Mouse (Mus musculus): ENCODE data around the gene Ttc21a. TPM values are rescaled to one million over a fixed set of nuclear protein-coding genes. Genes with fewer than 3 reads are reported as not detected.

Ttc21a gene
- polyA plus RNA-seq, 1 experiment from 2014 or later: 0.04 TPM

DNA sequence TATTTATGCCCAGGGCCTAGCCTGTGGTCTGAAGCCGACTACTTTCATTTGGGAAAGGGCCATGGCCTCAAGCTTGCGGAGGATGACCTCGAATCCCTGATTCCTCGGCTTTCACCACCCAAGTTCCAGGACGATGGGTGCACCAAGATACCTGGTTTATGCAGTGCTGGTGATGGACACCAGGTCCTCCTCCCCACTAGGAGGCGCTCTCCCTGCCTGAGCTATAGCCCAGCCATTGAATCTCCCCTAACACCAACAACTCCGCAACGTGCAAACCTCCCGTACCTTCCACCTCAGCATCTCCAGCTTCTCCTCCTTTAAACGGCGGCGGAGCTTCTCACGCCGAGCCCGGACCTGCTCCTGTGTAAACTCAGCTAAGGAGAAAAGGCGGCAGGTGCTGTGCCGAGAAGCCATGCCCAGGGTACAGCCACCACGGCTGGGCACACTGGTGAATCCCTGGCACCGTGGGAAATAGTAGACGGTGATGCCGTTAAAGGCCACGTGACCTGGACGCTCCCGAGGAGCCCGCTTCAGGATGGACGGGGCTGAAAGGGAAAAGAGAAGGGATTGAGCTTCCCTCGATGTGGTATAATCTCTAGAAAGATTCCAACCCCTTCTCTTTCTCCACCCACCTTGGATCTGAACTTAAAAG is 36.6 kb downstream of the Ttc21a start:
- DNase-seq (ENCODE audit: low spot score): no peak
- ATAC-seq (ENCODE audit: low FRiP score, low TSS enrichment): no peak
- Histone ChIP-seq H3K9ac (ENCODE audit: low read length) (no peak overlapping the region), H3K4me3 (ENCODE audit: low read depth, low read length) (no peak overlapping the region), H3K27ac (replicated peaks) (no peak overlapping the region), H3K9me3 (ENCODE audit: control insufficient read depth, low read length) (no peaks in the 10 kb centered on the region), H3K4me2 (replicated peaks; ENCODE audit: low read depth) (no peak overlapping the region), H3K27me3 (ENCODE audit: control insufficient read depth, insufficient read depth, low read length) (no peaks in the 10 kb centered on the region; the same call in 1 of the 2 replicates), H3K36me3 (ENCODE audit: control insufficient read depth, insufficient read depth, low read length) (peaks cover 25% of the 10 kb centered on the region), H3K4me1 (replicated peaks; ENCODE audit: control insufficient read depth, insufficient read depth) (0 out of 2 replicates have a peak, but pooled peaks cover 12% of the 10 kb centered on the region)
- WGBS: 89% methylated on average over 27 of the region's 27 CpGs
- TF ChIP-seq EP300 (optimal IDR thresholded peaks at IDR 0.05) (no peak), CTCF (IDR thresholded peaks at IDR 0.05; ENCODE audit: low read depth) (peak; percentile 67)

DNA sequence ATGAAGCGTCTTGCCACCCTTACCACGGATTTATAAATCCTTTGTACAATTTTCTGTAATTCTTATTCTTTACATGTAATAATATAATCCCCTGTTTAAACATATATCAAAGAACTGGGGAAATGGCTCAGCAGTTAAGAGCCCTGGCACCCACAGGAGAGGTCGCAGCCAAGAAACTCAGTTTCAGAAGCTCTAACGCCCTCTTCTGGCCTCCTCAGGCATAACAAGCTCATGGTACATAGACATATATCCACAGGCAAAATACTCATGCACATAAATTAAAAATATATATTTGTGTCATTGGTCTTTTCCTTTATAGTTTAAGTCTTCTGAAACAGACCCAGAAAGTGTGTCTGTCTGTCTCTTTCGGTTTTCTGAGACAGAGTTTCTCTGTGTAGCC is 37.2 kb downstream of the Ttc21a start:
- Histone ChIP-seq H3K4me3 (ENCODE audit: low read depth, low read length) (no peak overlapping the region), H3K36me3 (ENCODE audit: control insufficient read depth, insufficient read depth, low read length) (peaks cover 25% of the 10 kb centered on the region), H3K4me2 (replicated peaks; ENCODE audit: low read depth) (no peak overlapping the region), H3K9me3 (ENCODE audit: control insufficient read depth, low read length) (no peaks in the 10 kb centered on the region), H3K4me1 (replicated peaks; ENCODE audit: control insufficient read depth, insufficient read depth) (0 out of 2 replicates have a peak, but pooled peaks cover 12% of the 10 kb centered on the region), H3K27ac (replicated peaks) (no peak overlapping the region), H3K9ac (ENCODE audit: low read length) (no peak overlapping the region), H3K27me3 (ENCODE audit: control insufficient read depth, insufficient read depth, low read length) (no peaks in the 10 kb centered on the region; the same call in 1 of the 2 replicates)
- 71% methylated on average over 5 of the region's 5 CpGs for WGBS
- DNase-seq (ENCODE audit: low spot score) (no peak), ATAC-seq (ENCODE audit: low FRiP score, low TSS enrichment) (no peak)
- TF ChIP-seq CTCF (IDR thresholded peaks at IDR 0.05; ENCODE audit: low read depth) (peak; percentile 52), EP300 (optimal IDR thresholded peaks at IDR 0.05) (no peak)

DNA sequence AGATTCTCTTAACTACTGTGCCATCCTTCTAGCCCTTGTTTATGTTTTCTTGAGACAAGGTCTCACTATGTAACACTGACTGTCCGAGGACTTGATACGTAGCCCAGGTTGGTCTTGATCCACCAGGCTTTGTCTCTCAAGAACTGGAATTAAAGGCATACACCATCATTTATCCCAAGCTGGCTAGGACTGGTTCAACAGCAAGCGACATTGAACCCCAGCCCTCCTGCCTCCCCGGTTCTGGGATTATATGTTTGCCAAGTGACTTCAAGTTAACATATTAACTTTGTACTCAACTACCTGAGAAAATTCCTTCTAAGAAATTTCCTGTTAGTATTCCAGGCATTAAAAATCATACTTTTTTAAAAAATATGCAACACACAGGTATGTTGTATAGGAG is 37.9 kb downstream of the Ttc21a start:
- Histone ChIP-seq H3K4me1 (replicated peaks; ENCODE audit: control insufficient read depth, insufficient read depth) (0 out of 2 replicates have a peak, but pooled peaks cover 12% of the 10 kb centered on the region), H3K36me3 (ENCODE audit: control insufficient read depth, insufficient read depth, low read length) (peaks cover 25% of the 10 kb centered on the region), H3K9ac (ENCODE audit: low read length) (no peak overlapping the region), H3K4me2 (replicated peaks; ENCODE audit: low read depth) (no peak overlapping the region), H3K27me3 (ENCODE audit: control insufficient read depth, insufficient read depth, low read length) (no peaks in the 10 kb centered on the region; the same call in 1 of the 2 replicates), H3K9me3 (ENCODE audit: control insufficient read depth, low read length) (no peaks in the 10 kb centered on the region), H3K27ac (replicated peaks) (no peak overlapping the region), H3K4me3 (ENCODE audit: low read depth, low read length) (no peak overlapping the region)
- ATAC-seq (ENCODE audit: low FRiP score, low TSS enrichment) (no peak), DNase-seq (ENCODE audit: low spot score) (no peak)
- 77% methylated on average over 4 of the region's 4 CpGs for WGBS
- TF ChIP-seq CTCF (IDR thresholded peaks at IDR 0.05; ENCODE audit: low read depth) (no peak), EP300 (optimal IDR thresholded peaks at IDR 0.05) (no peak)

GRCm38 (mm10) chr9:119976704-119977556 is 39.5 kb downstream of the Ttc21a start:
- H3K9ac ChIP-seq (ENCODE audit: low read length): no peak overlapping the region
- no peak for ATAC-seq (ENCODE audit: low FRiP score, low TSS enrichment)

DNA sequence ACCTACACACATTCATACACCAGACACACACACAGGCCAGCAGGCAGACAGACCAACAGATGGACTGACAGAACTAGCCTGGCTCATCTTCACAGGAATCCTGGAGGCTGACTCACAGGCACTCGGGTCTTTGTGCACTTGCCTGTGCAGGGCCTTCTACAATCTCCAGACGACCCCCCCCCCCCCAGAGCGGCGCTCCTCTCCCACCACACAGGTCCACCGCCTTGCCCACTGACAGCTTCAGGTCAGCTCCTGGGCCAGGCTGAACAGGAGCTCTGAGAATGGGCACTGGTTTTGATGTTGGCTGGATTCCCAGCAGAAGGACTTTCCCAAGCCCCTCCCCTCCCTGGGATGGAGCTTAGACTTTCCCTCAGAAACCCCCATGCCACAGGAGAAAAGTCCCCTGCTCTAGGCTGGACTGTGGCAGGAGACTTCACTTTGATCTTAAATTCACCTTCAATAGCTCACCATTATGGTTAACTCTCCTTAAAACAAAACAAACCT is 40.2 kb downstream of the Ttc21a start:
- H3K9me3 ChIP-seq (ENCODE audit: control insufficient read depth, low read length): no peaks in the 10 kb centered on the region
- peaks cover 15% of the 10 kb centered on the region; the same call in 1 of the 2 replicates for H3K4me1 ChIP-seq (replicated peaks; ENCODE audit: control insufficient read depth, insufficient read depth)
- DNase-seq (ENCODE audit: low spot score): no peak
- H3K27ac ChIP-seq (replicated peaks): no peak overlapping the region; the same call in 1 of the 2 replicates
- H3K27me3 ChIP-seq (ENCODE audit: control insufficient read depth, insufficient read depth, low read length): no peaks in the 10 kb centered on the region; the same call in 1 of the 2 replicates
- no peak overlapping the region for H3K9ac ChIP-seq (ENCODE audit: low read length)
- WGBS: 32% methylated on average over 5 of the region's 5 CpGs
- H3K4me3 ChIP-seq (ENCODE audit: low read depth, low read length): no peak overlapping the region
- H3K4me2 ChIP-seq (replicated peaks; ENCODE audit: low read depth): no peak overlapping the region
- TF ChIP-seq CTCF (IDR thresholded peaks at IDR 0.05; ENCODE audit: low read depth) (no peak), EP300 (optimal IDR thresholded peaks at IDR 0.05) (no peak)
- peaks cover 16% of the 10 kb centered on the region; the same call in 1 of the 2 replicates for H3K36me3 ChIP-seq (ENCODE audit: control insufficient read depth, insufficient read depth, low read length)
- no peak for ATAC-seq (ENCODE audit: low FRiP score, low TSS enrichment)

More at GRCm38 (mm10) chr9:119976704-119977556, 39.5 kb downstream of the Ttc21a start:
- Histone ChIP-seq H3K27ac (replicated peaks) (no peak overlapping the region), H3K27me3 (ENCODE audit: control insufficient read depth, insufficient read depth, low read length) (no peaks in the 10 kb centered on the region; the same call in 1 of the 2 replicates), H3K4me3 (ENCODE audit: low read depth, low read length) (no peak overlapping the region), H3K4me2 (replicated peaks; ENCODE audit: low read depth) (no peak overlapping the region), H3K9me3 (ENCODE audit: control insufficient read depth, low read length) (no peaks in the 10 kb centered on the region), H3K4me1 (replicated peaks; ENCODE audit: control insufficient read depth, insufficient read depth) (peaks cover 15% of the 10 kb centered on the region; the same call in 1 of the 2 replicates), H3K36me3 (ENCODE audit: control insufficient read depth, insufficient read depth, low read length) (peaks cover 23% of the 10 kb centered on the region)
- DNase-seq (ENCODE audit: low spot score): no peak
- WGBS: 31% methylated on average over 17 of the region's 17 CpGs
- TF ChIP-seq EP300 (optimal IDR thresholded peaks at IDR 0.05): no peak
- no peak for TF ChIP-seq CTCF (IDR thresholded peaks at IDR 0.05; ENCODE audit: low read depth)

All from stomach, postnatal 0 days (tissue).